ENCODE assay signal across 8 mouse cellular contexts in genomic region chr4:138561986-138562385, GRCm38 (mm10).
DNase-seq lines count a peak whose midpoint lies in the region; ATAC-seq and TF ChIP-seq lines count a peak whose summit lies in the region.

No protein-coding gene starts in this region.

- no peak for TF ChIP-seq POLR2A in cerebellum, adult 2 months (IDR thresholded peaks at IDR 0.05; ENCODE audit: borderline replicate concordance, insufficient read depth, low read length)

- WGBS in cerebellum, adult 2 months: 16% methylated on average over 7 of the region's 8 CpGs
- 8% methylated on average over 8 of the region's 8 CpGs for WGBS in hindbrain, embryonic 12.5 days

- no peaks in the 10 kb centered on the region for H3K4me1 ChIP-seq in cerebellum, adult 2 months (ENCODE audit: control insufficient read depth, insufficient read depth, low read length)
- H3K4me1 ChIP-seq in hindbrain, embryonic 12.5 days: 0 out of 2 replicates have a peak, but pooled peaks cover 2% of the 10 kb centered on the region

- H3K36me3 ChIP-seq in hindbrain, embryonic 12.5 days: no peaks in the 10 kb centered on the region

- no peak overlapping the region for H3K9ac ChIP-seq in hindbrain, embryonic 12.5 days

- TF ChIP-seq CTCF in cerebellum, adult 2 months (IDR thresholded peaks at IDR 0.05; ENCODE audit: borderline replicate concordance, insufficient read depth, low read depth, low read length): peak; percentile 97

- peak; percentile 65 for DNase-seq in Muller cell, postnatal 12 days (ENCODE audit: inconsistent ontology term)
- DNase-seq in cerebellum, adult 2 months: peak; percentile 74 to 83
- peak; percentile 84 for DNase-seq in layer of hippocampus, adult 9-11 months
- peak; percentile 90 for DNase-seq in lung, postnatal 36 days
- peak; percentile 90 to 93 for DNase-seq in right cerebral cortex, postnatal 10 days (ENCODE audit: low spot score in 2 of 2)
- DNase-seq in yolk sac, embryonic 10.5 days (ENCODE audit: low spot score): peak; percentile 35

- H3K4me2 ChIP-seq in hindbrain, embryonic 12.5 days (replicated peaks): no peak overlapping the region

- H3K9me3 ChIP-seq in hindbrain, embryonic 12.5 days (replicated peaks): no peaks in the 10 kb centered on the region

- H3K27me3 ChIP-seq in cerebellum, adult 2 months (ENCODE audit: control insufficient read depth, insufficient read depth, low read length): no peaks in the 10 kb centered on the region
- peaks cover 17% of the 10 kb centered on the region for H3K27me3 ChIP-seq in hindbrain, embryonic 12.5 days

- no peak overlapping the region for H3K27ac ChIP-seq in cerebellum, adult 2 months (ENCODE audit: insufficient read depth, low read length)
- no peak overlapping the region for H3K27ac ChIP-seq in hindbrain, embryonic 12.5 days

- no peak overlapping the region for H3K4me3 ChIP-seq in cerebellum, adult 2 months (replicated peaks; ENCODE audit: insufficient read depth, low read depth, low read length)
- no peak overlapping the region for H3K4me3 ChIP-seq in hindbrain, embryonic 12.5 days

- peak; percentile 76; the same call in 1 of the 2 replicates for ATAC-seq in frontal cortex, adult (ENCODE audit: low TSS enrichment)
- ATAC-seq in hindbrain, embryonic 12.5 days (ENCODE audit: low FRiP score): peak; percentile 79

Comparison
In these comparisons a context has a peak if more than half of its experiments do, and no peak if none do; other contexts are left out.
1. DNase-seq: peak in every context shown above with its lines; median percentile 92 in right cerebral cortex, postnatal 10 days; 90 in lung, postnatal 36 days; 84 in layer of hippocampus, adult 9-11 months; 78 in cerebellum, adult 2 months; 65 in Muller cell, postnatal 12 days; 35 in yolk sac, embryonic 10.5 days.